Mouse (Mus musculus): ENCODE data around the gene Phyh.

DNA sequence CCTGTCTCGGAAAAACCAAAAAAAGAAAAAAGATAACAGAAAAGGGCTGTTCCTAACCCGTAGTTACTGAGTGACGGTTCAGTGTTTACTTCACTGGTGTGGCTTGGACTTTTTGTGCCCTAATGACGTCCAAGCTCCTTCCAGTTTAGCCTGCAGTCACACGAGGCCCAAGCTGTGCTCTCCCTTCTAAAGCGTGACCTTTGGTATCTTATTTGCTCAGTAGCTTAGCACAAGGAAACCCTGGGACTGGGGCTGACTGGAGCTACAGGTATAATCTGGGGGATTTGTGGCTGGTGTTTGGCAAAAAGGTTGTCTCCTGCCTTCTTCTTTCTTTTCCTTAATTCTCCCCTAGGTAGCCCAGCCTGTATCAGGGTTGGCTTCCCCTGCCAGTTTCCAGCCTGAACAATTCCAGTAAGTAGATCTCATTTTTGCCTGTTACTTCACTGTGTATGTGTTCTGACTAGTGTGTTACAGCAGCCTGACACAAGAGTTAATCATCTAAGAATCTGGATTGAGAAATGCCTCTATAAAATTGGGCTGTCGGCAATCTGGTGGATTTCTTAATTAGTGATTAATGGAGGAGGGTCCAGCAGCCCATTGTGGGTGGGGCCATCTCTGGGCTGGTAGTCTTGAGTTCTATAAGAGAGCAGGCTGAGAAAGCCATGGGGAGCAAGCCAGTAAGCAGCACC, 3.8 kb downstream of the Phyh start:
- TF ChIP-seq TAL1 (IDR thresholded peaks at IDR 0.05; ENCODE audit: low read length): no peak
- TF ChIP-seq GATA1 (IDR thresholded peaks at IDR 0.05; ENCODE audit: low read length): no peak

All from erythroblast, embryonic 14.5 days (primary cell).